Mouse (Mus musculus) spleen, postnatal 14 days (tissue): ENCODE measurements around the gene Cdh12.
"Not testable (repeated sequence)": the region's sequence is repeated elsewhere in the genome, so short reads cannot be mapped to it uniquely, and the experiment has no call there.

Source experiments
- DNase-seq, 2 experiments: peaks; one replicate each; pipeline ENCODE4 v3.0.0; 2021 to 2022; ENCODE audit warnings: low spot score in 2 of 2

Cdh12 gene

DNA sequence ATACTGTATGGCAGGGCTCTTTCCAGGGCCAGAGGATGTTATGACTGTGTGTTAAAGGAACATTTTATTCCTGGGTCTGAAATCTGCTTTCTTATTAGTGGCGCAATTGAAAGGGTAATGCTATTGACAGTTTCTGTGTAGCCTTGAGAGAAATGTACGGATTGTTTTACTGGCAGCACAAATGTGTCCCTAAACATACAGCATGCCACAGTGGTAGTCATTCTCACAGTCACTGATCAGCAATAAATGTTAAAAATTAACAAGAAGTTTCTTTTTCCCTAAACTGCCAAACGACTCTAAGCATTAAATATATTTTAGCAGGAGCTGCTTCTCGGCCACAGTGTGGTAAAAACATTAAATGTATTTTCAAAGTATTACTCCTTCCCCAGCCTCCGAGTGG is 926.4 kb downstream of the Cdh12 start:
- DNase-seq: no peak

DNA sequence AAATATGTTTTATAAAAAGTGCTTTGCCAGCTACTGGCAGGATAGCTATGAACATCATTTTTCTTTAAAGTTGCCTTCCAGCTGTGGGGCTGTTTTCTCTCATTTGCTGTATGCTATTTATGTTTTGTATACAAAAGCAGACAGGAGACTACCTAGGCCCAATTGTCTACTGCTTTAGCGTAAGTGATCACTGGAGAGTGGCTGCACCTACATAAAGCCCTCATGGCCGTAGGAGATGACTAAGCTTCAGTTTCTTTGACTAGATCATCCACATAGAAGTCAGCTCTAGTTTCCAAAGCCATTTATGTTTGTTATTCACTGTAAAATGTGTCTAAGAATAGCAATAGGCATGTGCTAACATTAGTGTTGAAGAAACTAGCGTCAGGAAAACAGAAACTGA is 926.8 kb downstream of the Cdh12 start:
- DNase-seq: no peak

DNA sequence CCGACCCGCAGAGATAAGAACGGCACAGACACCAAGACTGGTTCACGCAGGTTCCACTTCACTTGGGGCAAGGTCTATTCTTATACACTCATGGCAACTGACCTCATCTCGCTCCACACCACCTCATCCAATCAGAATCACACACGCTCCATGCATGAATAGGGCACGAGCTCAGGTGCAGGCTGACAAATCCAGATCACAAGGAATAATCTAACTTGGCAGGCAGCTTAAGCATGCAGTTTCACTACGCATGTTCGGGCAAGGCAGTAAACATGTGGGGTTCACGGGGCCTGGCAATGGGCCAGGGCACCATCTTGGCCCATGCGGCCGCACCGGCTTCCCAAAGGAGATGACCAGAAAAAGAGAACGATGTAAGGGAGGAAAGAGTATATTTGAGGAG is 942.4 kb downstream of the Cdh12 start:
- DNase-seq: not testable (repeated sequence)

DNA sequence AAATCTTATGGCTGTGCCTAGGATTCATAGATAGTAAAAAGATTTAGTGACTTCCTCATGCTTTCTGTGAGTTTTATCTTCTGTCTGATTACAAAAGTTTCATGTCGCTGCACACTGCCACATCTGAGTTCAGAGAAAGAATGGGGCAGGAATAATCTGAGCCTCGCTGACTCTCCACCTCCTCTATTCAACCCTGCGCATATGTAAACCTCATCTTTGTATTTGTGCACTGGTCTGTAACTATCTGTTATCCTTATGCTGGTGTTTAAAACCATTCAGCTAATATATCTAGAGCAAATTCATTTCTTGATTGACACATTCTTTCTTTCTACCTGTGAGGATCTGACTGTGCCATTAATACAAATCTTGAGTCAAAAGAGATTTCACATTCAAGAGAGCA is 944.0 kb downstream of the Cdh12 start:
- DNase-seq: no peak

DNA sequence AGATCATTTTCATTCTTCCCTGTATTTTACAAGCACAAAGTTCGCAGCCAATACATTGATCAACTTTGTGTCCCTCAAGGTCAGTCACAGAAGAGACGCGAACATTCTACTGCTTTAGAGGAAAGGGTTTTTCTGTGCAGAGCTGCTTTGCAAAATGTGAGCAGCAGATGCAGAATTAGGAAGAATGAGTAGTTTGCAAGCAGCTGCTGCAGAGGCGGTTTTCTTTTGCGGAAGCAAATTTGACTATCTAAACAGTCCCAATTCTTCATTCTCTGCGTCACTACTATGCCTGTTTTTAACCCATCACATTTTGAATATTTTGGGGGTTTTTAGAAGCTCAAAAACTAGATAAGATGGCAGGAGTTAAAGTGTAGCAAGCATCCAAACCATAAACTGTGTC is 956.1 kb downstream of the Cdh12 start:
- no peak for DNase-seq

DNA sequence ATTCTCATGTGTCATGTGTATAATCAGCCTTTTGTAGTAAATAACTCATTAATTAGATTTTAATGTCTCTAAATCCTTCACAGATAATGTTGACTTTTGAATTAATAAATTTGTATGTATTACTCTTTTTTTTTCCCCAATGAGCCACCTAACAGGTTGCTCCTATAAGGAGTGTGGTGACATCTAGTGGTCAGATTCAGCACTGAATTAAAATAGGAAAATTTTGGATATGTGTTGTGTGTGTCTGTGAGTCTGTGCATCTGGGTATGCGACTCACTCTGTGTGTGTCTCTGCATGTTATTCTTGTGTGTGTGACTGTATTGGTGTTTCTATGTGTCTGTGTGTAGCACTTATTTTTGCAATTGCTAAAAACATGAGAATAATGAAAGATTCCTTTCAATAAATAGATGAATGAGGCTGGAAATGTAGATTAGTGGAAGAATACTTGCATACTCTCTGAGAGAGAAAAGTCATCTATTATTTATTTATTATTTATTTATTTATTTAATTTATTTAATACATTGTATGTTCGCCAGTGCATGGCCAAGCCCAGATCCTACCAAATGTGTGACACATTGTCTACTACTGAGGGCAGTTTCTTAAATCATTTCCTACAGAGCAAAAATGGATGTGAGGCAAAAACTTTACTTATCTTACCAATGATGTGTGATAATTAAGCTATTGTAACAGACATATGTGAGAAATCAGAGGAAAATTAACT is 958.4 kb downstream of the Cdh12 start:
- no peak for DNase-seq

DNA sequence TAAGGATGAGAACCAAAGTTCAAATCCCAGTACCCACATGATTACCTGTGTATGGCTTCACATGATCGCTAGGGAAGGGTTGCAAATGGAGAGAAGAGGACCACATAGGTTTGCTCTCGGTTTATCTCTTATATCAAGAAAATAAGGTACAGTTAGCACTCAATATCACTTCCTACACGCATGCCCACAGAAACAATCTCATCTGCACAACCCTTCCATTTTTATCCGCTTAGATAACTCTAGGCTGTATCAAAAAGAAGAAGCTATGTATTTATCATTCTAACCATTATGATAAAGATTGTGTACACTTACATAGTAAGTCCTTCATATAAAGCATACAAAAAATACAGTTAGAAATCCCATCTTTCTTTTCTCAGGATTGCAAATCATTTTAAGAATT is 988.3 kb downstream of the Cdh12 start:
- no peak for DNase-seq

DNA sequence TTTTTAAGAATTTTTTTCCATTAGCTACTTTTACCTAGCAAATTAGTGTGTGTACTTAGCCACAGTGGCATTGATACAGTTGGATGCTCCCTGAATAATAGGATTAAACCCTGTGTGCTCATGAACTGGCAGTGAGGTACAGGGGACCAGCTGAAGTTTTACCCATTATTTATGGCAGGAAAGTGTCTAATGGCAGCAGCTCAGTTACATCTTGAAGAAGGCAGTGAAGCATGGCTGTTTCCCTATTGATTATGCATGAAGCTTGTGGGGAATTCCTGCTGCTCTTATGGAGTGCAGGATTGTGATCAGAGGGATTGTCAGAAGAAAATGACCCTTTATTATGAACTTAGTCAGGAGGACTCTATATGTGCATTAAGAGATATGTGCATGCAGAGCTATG is 988.9 kb downstream of the Cdh12 start:
- no peak for DNase-seq

DNA sequence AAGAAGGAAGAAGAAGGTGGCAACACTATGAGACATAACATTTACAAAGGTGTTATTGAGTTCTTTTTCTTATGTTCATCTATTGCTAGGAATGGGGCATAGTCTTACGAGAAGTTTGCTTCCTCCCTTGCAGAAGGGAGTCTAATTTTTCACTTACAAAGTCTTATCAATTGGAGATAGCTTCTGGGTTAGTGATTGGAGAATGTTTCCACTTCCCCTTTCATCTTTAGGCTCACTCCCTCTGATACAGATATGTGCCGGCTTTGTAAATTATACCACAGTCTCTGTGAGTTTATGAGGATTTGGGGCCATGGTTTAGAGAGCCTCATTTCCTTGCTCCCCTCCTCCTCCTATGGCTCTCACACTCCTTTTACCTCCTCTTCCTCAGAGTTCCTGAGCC is 1009.0 kb downstream of the Cdh12 start:
- no peak for DNase-seq

DNA sequence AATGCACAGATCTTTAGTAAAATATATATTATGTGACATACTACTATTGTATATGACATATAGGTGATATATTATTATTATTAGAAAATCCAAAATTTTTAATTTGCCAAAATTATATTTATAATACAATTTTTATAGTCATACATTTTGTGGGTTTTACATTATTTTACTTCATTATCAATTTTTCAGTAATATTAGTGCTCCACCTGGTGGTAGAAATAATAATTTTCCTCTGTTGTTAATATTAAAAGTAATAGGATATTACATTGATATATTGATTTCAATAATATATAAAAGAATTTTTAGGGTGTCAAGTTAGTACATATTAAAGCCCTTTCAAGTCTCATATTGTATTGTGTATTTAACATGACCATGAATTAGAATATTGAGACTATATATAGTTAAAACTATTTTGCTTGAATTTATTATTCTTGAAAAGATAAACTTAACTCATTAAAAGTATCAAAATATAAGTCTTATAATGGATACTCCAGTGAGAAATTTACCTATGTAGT is 1070.3 kb downstream of the Cdh12 start:
- no peak for DNase-seq

DNA sequence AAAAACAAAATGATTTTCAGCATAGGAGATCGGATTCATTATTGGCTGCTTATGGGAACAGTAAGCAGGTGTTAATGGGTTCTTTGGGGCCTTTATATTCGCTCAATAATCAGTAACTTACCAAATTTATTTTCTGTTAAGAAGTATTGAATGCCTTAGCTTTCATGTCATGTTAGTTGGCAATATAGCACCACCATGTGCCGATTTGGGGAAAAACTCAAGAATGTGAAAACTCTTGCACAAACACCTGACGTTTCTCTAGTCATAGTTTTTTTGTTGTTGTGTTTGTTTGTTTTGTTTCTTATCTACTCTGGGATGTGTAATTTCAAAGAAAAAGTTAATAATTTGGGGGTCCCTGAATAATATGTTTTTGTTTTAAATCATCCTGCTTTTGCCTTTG is 1081.7 kb downstream of the Cdh12 start:
- DNase-seq: no peak

DNA sequence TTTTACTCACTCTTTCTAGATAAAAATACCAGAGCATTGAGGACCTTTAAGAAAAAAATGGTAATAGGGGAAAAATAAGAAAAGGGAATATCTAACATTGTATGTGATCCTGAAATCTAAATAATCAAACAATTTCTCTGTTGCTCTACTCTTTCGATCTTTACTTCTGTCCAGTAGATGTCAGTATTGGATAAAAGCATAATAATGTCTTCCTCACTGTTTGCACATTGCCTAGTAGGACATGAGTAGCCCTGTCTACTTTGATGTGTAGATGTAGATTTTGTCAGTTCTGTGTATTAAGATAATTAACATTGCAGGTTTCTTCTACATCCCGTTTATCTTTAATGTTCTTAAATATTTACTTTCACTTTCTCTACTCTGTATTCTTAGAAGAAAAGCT is 1087.8 kb downstream of the Cdh12 start:
- no peak for DNase-seq

DNA sequence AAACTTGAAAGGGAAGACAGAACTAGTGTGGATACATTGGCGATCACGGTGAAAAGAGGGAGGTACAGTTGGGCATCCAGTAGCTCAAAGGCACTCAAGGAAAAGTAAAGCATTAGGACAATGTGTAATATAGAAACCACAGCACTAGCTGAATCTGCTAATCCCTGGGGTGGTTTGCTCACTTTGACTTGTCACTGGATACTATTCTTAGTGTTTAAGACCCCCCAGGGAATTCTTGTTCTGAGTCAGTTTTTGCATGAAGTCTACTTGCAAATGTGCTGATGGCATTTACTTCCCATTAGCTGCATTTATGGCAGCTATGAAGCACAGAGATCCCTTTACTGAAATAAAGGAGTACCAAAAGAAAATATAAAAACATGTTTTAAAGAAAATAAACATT is 1095.7 kb downstream of the Cdh12 start:
- no peak for DNase-seq

DNA sequence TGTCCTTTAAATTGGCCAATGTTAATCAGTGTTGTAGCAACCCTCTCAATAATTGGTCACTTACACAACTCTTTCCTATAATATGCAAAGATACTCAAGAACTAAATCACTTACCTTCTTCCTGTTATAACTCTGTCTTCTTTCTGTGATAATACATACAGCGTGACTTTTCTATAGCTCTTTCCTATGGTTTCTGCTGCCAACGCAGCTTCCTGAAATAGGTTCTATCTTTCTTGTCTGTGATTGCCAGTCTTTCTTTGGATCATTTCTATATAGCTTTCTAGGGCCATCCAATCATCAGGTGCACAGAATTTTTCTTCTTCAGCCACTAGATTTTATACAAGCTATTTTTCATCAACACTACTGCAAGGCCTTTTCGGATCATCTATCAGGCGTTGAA is 1106.9 kb downstream of the Cdh12 start:
- no peak for DNase-seq

DNA sequence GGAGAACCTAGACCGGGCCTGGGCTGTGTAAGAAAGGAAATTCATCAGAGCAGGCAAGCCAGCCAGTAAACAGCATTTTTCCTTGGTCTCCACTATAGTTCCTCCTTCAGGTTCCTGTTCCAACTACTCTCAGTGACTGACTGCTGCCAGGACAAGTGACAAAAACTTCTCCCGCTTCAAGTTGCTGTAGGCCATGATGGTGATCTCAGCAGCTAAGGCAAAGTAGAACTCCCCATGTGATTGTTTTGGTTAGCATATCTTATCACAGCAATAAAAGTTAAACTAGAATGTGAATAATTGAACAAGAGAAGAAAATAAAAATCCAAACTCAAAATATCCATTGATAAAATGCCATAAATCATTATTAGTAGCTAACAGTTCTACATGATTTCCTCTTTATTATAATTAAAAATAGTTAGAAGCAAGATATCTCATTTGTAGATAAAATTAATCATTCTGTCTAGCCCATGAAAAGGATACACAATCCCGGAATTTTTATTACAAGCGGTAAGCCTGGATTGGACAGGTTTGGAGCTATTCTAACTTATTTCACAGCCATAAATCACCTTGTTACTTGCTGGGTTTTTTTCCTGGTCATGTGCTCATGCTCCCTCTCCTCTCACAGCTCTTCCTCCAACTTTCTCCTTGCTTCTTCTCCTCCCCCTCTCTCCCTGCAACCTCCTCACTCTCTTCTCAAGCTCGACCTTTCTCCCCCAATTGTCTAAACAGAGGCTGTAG is 1117.4 kb downstream of the Cdh12 start:
- no peak for DNase-seq

DNA sequence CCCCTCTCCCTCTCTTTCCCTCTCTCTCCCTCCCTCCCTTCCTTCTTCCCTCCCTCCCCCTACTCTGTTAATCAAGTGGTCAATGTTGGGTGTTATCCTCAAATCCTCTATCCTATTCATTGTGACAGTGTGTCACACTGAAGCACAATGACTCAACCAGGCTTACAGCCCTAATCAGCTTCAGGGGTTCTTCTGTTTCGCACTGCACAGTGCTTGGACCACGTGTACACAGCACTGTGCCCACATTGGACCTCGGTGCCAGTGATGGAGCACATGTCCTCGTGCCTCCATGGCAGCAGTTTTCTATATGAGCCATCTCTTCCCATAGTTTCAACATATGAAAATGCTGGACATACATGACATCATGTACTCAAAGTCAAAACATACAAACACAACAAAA is 1155.4 kb downstream of the Cdh12 start:
- no peak for DNase-seq
